ENCODE assay signal across 10 mouse cellular contexts in genomic region chr7:51955424-51956041, GRCm38 (mm10). TPM values are rescaled to one million over a fixed set of nuclear protein-coding genes. Genes with fewer than 3 reads are reported as not detected.
DNase-seq lines count a peak whose midpoint lies in the region; ATAC-seq and TF ChIP-seq lines count a peak whose summit lies in the region.
"Had no signal": no experiment of that assay in that cellular context is flagged by ENCODE, and none has a peak within 500 bp of the region (broad histone marks: within the 10 kb centered on the region; RNA-seq: fewer than 3 reads in every experiment).

No protein-coding gene starts in this region.

- DNase-seq in forebrain, embryonic 11.5 days (ENCODE audit: low spot score): peak; percentile 57
- no peak for DNase-seq in forebrain, embryonic 10.5 days (ENCODE audit: extremely low spot score, low spot score)
- peak; percentile 59 for DNase-seq in ES-CJ7 (ENCODE audit: low read depth, low spot score)
- no peak for DNase-seq in forebrain, postnatal 0 days
- DNase-seq in frontal cortex, postnatal 10 days (ENCODE audit: low spot score in 2 of 2): no peak
- DNase-seq in spleen, postnatal 14 days (ENCODE audit: low spot score in 2 of 2): no peak
- DNase-seq in gastrocnemius, postnatal 4 days (ENCODE audit: low spot score in 2 of 2): no peak

- WGBS in forebrain, embryonic 11.5 days: 49% methylated on average over 9 of the region's 9 CpGs
- WGBS in forebrain, embryonic 10.5 days: 55% methylated on average over 9 of the region's 9 CpGs
- 39% methylated on average over 9 of the region's 9 CpGs for WGBS in forebrain, postnatal 0 days

- H3K27me3 ChIP-seq in forebrain, embryonic 11.5 days (ENCODE audit: control insufficient read depth, insufficient read depth, low read length): no peaks in the 10 kb centered on the region
- no peaks in the 10 kb centered on the region for H3K27me3 ChIP-seq in forebrain, embryonic 10.5 days (ENCODE audit: poor library complexity, severe bottlenecking)
- H3K27me3 ChIP-seq in forebrain, postnatal 0 days (ENCODE audit: insufficient read depth, low read length): no peaks in the 10 kb centered on the region
- H3K27me3 ChIP-seq: megakaryocyte, embryonic 14.5 days had no signal

- no peak overlapping the region for H3K4me2 ChIP-seq in forebrain, embryonic 11.5 days (ENCODE audit: low read depth, low read length, severe bottlenecking)
- no peak overlapping the region for H3K4me2 ChIP-seq in forebrain, postnatal 0 days (ENCODE audit: low read depth)

- no peak overlapping the region for H3K4me3 ChIP-seq in forebrain, embryonic 11.5 days (ENCODE audit: low read depth, low read length)
- no peak overlapping the region for H3K4me3 ChIP-seq in forebrain, embryonic 10.5 days
- H3K4me3 ChIP-seq in forebrain, postnatal 0 days (ENCODE audit: low read depth, low read length): no peak overlapping the region
- H3K4me3 ChIP-seq: megakaryocyte, embryonic 14.5 days had no signal

- no peak overlapping the region for H3K9ac ChIP-seq in forebrain, embryonic 11.5 days (ENCODE audit: low read length)
- no peak overlapping the region for H3K9ac ChIP-seq in forebrain, postnatal 0 days

- peak; percentile 71; the same call in 1 of the 2 replicates for ATAC-seq in forebrain, embryonic 11.5 days (replicated peaks; ENCODE audit: low FRiP score)
- peak; percentile 27; the same call in 1 of the 2 replicates for ATAC-seq in forebrain, postnatal 0 days
- ATAC-seq in megakaryocyte-erythroid progenitor cell, adult 5-6 weeks (replicated peaks; ENCODE audit: low FRiP score, low TSS enrichment, poor library complexity, severe bottlenecking): peak; percentile 37

- no peaks in the 10 kb centered on the region for H3K36me3 ChIP-seq in forebrain, embryonic 11.5 days (ENCODE audit: control insufficient read depth, insufficient read depth, low read length)
- peaks cover 4% of the 10 kb centered on the region; the same call in 1 of the 2 replicates for H3K36me3 ChIP-seq in forebrain, embryonic 10.5 days (replicated peaks)
- no peaks in the 10 kb centered on the region for H3K36me3 ChIP-seq in forebrain, postnatal 0 days (ENCODE audit: insufficient read depth)

- H3K4me1 ChIP-seq in forebrain, embryonic 11.5 days (replicated peaks; ENCODE audit: control insufficient read depth, insufficient read depth, low read length): no peaks in the 10 kb centered on the region
- H3K4me1 ChIP-seq in forebrain, embryonic 10.5 days: peaks cover 16% of the 10 kb centered on the region
- 0 out of 2 replicates have a peak, but pooled peaks cover 2% of the 10 kb centered on the region for H3K4me1 ChIP-seq in forebrain, postnatal 0 days (ENCODE audit: insufficient read depth)

- no peak overlapping the region for H3K27ac ChIP-seq in forebrain, embryonic 11.5 days (ENCODE audit: low read depth, low read length)
- no peak overlapping the region for H3K27ac ChIP-seq in forebrain, embryonic 10.5 days
- H3K27ac ChIP-seq in forebrain, postnatal 0 days (ENCODE audit: low read depth, low read length): no peak overlapping the region

- H3K9me3 ChIP-seq in forebrain, embryonic 11.5 days (ENCODE audit: control insufficient read depth, low read length): no peaks in the 10 kb centered on the region
- no peaks in the 10 kb centered on the region for H3K9me3 ChIP-seq in forebrain, embryonic 10.5 days
- H3K9me3 ChIP-seq in forebrain, postnatal 0 days (ENCODE audit: low read length): no peaks in the 10 kb centered on the region
- H3K9me3 ChIP-seq: megakaryocyte, embryonic 14.5 days had no signal

- TF ChIP-seq CTCF in forebrain, postnatal 0 days (IDR thresholded peaks at IDR 0.05; ENCODE audit: low read depth): no peak

RNA-seq across cellular contexts. Expression of gene Svip, which starts 50.3 kb away (rescaled TPM):
- 16.3 and 16.7 TPM in 2 replicates for polyA plus RNA-seq in forebrain, embryonic 11.5 days (2014; fragmentation: Nextera tagmentation; extraction: Ambion mirVana)
- polyA plus RNA-seq in forebrain, embryonic 10.5 days (2016; fragmentation: Nextera tagmentation; extraction: Ambion mirVana): 9.2 and 9.9 TPM in 2 replicates
- total RNA-seq in forebrain, postnatal 0 days (2014; rRNA removed): 20.2 and 22.9 TPM in 2 replicates
- 12.5 and 16.0 TPM in 2 replicates for polyA plus RNA-seq in forebrain, postnatal 0 days (2015; fragmentation: Nextera tagmentation; extraction: Ambion mirVana)
- 22.7 and 26.2 TPM in 2 replicates for total RNA-seq in megakaryocyte-erythroid progenitor cell, adult 5-6 weeks (2014; fragmentation: Nextera tagmentation)
- 16.6 and 21.8 TPM in 2 replicates for total RNA-seq in megakaryocyte-erythroid progenitor cell, adult 5-6 weeks (2017)
- 1 to 10 TPM; 2.7 to 2.8 TPM for total RNA-seq in gastrocnemius, postnatal 4 days (2021)

RNA-seq across cellular contexts. Expression of gene 1700015G11Rik, which starts 60.0 kb away (rescaled TPM):
- not detected in 2 replicates for polyA plus RNA-seq in forebrain, embryonic 11.5 days (2014; fragmentation: Nextera tagmentation; extraction: Ambion mirVana)
- polyA plus RNA-seq in forebrain, embryonic 10.5 days (2016; fragmentation: Nextera tagmentation; extraction: Ambion mirVana): not detected in 2 replicates
- total RNA-seq in forebrain, postnatal 0 days (2014; rRNA removed): not detected in 2 replicates
- not detected in 2 replicates for polyA plus RNA-seq in forebrain, postnatal 0 days (2015; fragmentation: Nextera tagmentation; extraction: Ambion mirVana)
- not detected in 2 replicates for total RNA-seq in megakaryocyte-erythroid progenitor cell, adult 5-6 weeks (2014; fragmentation: Nextera tagmentation)
- total RNA-seq in megakaryocyte-erythroid progenitor cell, adult 5-6 weeks (2017): not detected in 2 replicates
- not detected for total RNA-seq in gastrocnemius, postnatal 4 days (2021)
- total RNA-seq: layer of hippocampus, postnatal 25 days had no signal

Comparison
In these comparisons a context has a peak if more than half of its experiments do, and no peak if none do; other contexts are left out.
1. DNase-seq: peak in forebrain, embryonic 11.5 days (single experiment) and ES-CJ7 (single experiment); none in forebrain, embryonic 10.5 days (single experiment), forebrain, postnatal 0 days (single experiment), frontal cortex, postnatal 10 days (0 of 2), spleen, postnatal 14 days (0 of 2) and gastrocnemius, postnatal 4 days (0 of 2).
2. Peak in every context shown above with its lines, with median percentiles within 50 percentile points of each other: ATAC-seq.